In genomic region chr1:33908191-33908962, GRCm38 (mm10) we compare ENCODE assay signal across 8 mouse cellular contexts. TPM values are rescaled to one million over a fixed set of nuclear protein-coding genes. Genes with fewer than 3 reads are reported as not detected.
A peak's percentile ranks its signal among the peaks of the same experiment; 100 is the strongest.
DNase-seq lines count a peak whose midpoint lies in the region; ATAC-seq and TF ChIP-seq lines count a peak whose summit lies in the region.

TSS of gene Dst (plus strand) at chr1:33908225.

- no peaks in the 10 kb centered on the region for H3K9me3 ChIP-seq in heart, embryonic 10.5 days
- no peaks in the 10 kb centered on the region; the same call in 1 of the 2 replicates for H3K9me3 ChIP-seq in midbrain, embryonic 16.5 days (replicated peaks; ENCODE audit: control insufficient read depth, low read length, poor library complexity, severe bottlenecking)

- no peaks in the 10 kb centered on the region for H3K36me3 ChIP-seq in heart, embryonic 10.5 days
- no peaks in the 10 kb centered on the region for H3K36me3 ChIP-seq in midbrain, embryonic 16.5 days (ENCODE audit: control insufficient read depth, insufficient read depth, low read length)

- peak within 1 kb of the TSS; percentile 90 for H3K27ac ChIP-seq in cerebellum, adult 2 months (ENCODE audit: insufficient read depth, low read length)
- peak within 1 kb of the TSS; percentile 92 for H3K27ac ChIP-seq in heart, embryonic 10.5 days
- H3K27ac ChIP-seq in midbrain, embryonic 16.5 days (ENCODE audit: low read length) = peak within 1 kb of the TSS; percentile 95

- ATAC-seq in midbrain, embryonic 16.5 days = peak; percentile 7; the same call in 1 of the 2 replicates

- H3K27me3 ChIP-seq in cerebellum, adult 2 months (ENCODE audit: control insufficient read depth, insufficient read depth, low read length) = no peaks in the 10 kb centered on the region
- peaks cover 34% of the 10 kb centered on the region for H3K27me3 ChIP-seq in heart, embryonic 10.5 days (ENCODE audit: insufficient read depth, poor library complexity, severe bottlenecking)
- H3K27me3 ChIP-seq in midbrain, embryonic 16.5 days (ENCODE audit: control insufficient read depth, insufficient read depth, low read depth, low read length) = 0 out of 2 replicates have a peak, but pooled peaks cover 2% of the 10 kb centered on the region

- peak within 1 kb of the TSS; percentile 67 for H3K4me2 ChIP-seq in midbrain, embryonic 16.5 days (ENCODE audit: low read length)

- WGBS in cerebellum, adult 2 months = 2% methylated on average over 44 of the region's 44 CpGs
- 4% methylated on average over 42 of the region's 44 CpGs for WGBS in heart, embryonic 10.5 days
- 5% methylated on average over 41 of the region's 44 CpGs for WGBS in midbrain, embryonic 16.5 days

- TF ChIP-seq POLR2A in cerebellum, adult 2 months (IDR thresholded peaks at IDR 0.05; ENCODE audit: borderline replicate concordance, insufficient read depth, low read length) = no peak

- H3K4me1 ChIP-seq in cerebellum, adult 2 months (ENCODE audit: control insufficient read depth, insufficient read depth, low read length) = peaks cover 8% of the 10 kb centered on the region; the same call in 1 of the 2 replicates
- peaks cover 21% of the 10 kb centered on the region for H3K4me1 ChIP-seq in heart, embryonic 10.5 days
- peaks cover 20% of the 10 kb centered on the region for H3K4me1 ChIP-seq in midbrain, embryonic 16.5 days (ENCODE audit: control insufficient read depth, insufficient read depth, low read length)

- H3K4me3 ChIP-seq in cerebellum, adult 2 months (replicated peaks; ENCODE audit: insufficient read depth, low read depth, low read length) = peak within 1 kb of the TSS; percentile 100
- peak within 1 kb of the TSS; percentile 79 for H3K4me3 ChIP-seq in heart, embryonic 10.5 days
- H3K4me3 ChIP-seq in midbrain, embryonic 16.5 days (ENCODE audit: low read depth, low read length) = peak within 1 kb of the TSS; percentile 72

- H3K9ac ChIP-seq in midbrain, embryonic 16.5 days (ENCODE audit: low read depth, low read length) = peak within 1 kb of the TSS; percentile 82

- TF ChIP-seq CTCF in cerebellum, adult 2 months (IDR thresholded peaks at IDR 0.05; ENCODE audit: borderline replicate concordance, insufficient read depth, low read depth, low read length) = no peak

- peak in 1 of 2 experiments; percentile 37 for DNase-seq in cerebellum, adult 2 months
- DNase-seq in cerebellum, postnatal 36 days = no peak
- no peak for DNase-seq in thymus, postnatal 0 days (ENCODE audit: low spot score)
- DNase-seq in thymus, adult 18-20 months = no peak
- no peak for DNase-seq in heart, embryonic 10.5 days (ENCODE audit: low spot score)
- no peak for DNase-seq in layer of hippocampus, postnatal 10 days (ENCODE audit: low spot score in 2 of 2)
- no peak for DNase-seq in cerebellum, postnatal 4 days (ENCODE audit: low spot score in 2 of 2)

RNA-seq across cellular contexts. Expression of gene Dst, which starts in this region (rescaled TPM):
- polyA plus RNA-seq in cerebellum, adult 2 months (2012; rRNA removed) = 143 and 148 TPM in 2 replicates
- 9.4 and 11.9 TPM in 2 replicates for polyA plus RNA-seq in thymus, postnatal 0 days (2015; fragmentation: Nextera tagmentation; extraction: Ambion mirVana)
- polyA plus RNA-seq in heart, embryonic 10.5 days (2016; fragmentation: Nextera tagmentation; extraction: Ambion mirVana) = 15.0 and 16.2 TPM in 2 replicates
- 100 to 1,000 TPM; 202 to 225 TPM for total RNA-seq in layer of hippocampus, postnatal 10 days (2021)
- 36.1 and 39.9 TPM in 2 replicates for polyA plus RNA-seq in midbrain, embryonic 16.5 days (2015; fragmentation: Nextera tagmentation; extraction: Ambion mirVana)
